Mouse (Mus musculus) kidney, adult 2 months (tissue): Measurements from ENCODE around the gene Gm3727. TPM values are rescaled to one million over a fixed set of nuclear protein-coding genes. Genes with fewer than 3 reads are reported as not detected.
A peak's percentile ranks its signal among the peaks of the same experiment; 100 is the strongest.
"Not testable (repeated sequence)": the region's sequence is repeated elsewhere in the genome, so short reads cannot be mapped to it uniquely, and the experiment has no call there.

Source experiments
- DNase-seq: peaks from one replicate; pipeline ENCODE4 v3.0.0; 2021
- H3K27ac ChIP-seq: fragments of 200-500 bp; 2 replicates; pipeline ENCODE4 v1.5.1; 2012; ENCODE audit warnings: low read depth, low read length, control low read depth, inconsistent platforms; ENCODE audit not compliant: insufficient read depth
- H3K27me3 ChIP-seq: fragments of 200-500 bp; replicated peaks from 2 replicates; pipeline ENCODE4 v1.6.1; 2012; ENCODE audit warnings: mild to moderate bottlenecking, moderate library complexity, low read length, inconsistent platforms; ENCODE audit not compliant: control insufficient read depth, insufficient read depth
- H3K36me3 ChIP-seq: fragments of 200-500 bp; 2 replicates; pipeline ENCODE4 v1.6.1; 2012; ENCODE audit warnings: mild to moderate bottlenecking, moderate library complexity, low read length, inconsistent platforms; ENCODE audit not compliant: control insufficient read depth, insufficient read depth
- H3K4me1 ChIP-seq: fragments of 200-500 bp; 2 replicates; pipeline ENCODE4 v1.6.1; 2011; ENCODE audit warnings: low read length; ENCODE audit not compliant: control insufficient read depth, insufficient read depth
- H3K4me3 ChIP-seq: fragments of 200-500 bp; 2 replicates; pipeline ENCODE4 v1.5.1; 2011; ENCODE audit warnings: mild to moderate bottlenecking, low read depth, low read length, control low read depth; ENCODE audit not compliant: insufficient read depth
- CTCF ChIP-seq: fragments of 200-500 bp; conservative IDR thresholded peaks from 2 replicates; pipeline ENCODE4 v1.5.1; 2011; ENCODE audit warnings: low read depth, mild to moderate bottlenecking, control low read depth, low read length, moderate library complexity, mixed read lengths; ENCODE audit not compliant: insufficient read depth, insufficient read length
- WGBS: fragments of 180-500 bp; shearing (Covaris S2); methylation state at CpG from one replicate; pipeline ENCODE4 v1.1.7; 2018; 5-methylcytosine and 5-hydroxymethylcytosine counted together
- polyA plus RNA-seq: library from polyadenylated mRNA; depleted of rRNA; stranded (reverse); fragments of >200 nt; gene quantifications from 2 replicates; pipeline ENCODE4 v1.2.3, GENCODE M21; 2012; rRNA removed

Gm3727 gene
- not detected in 2 replicates for polyA plus RNA-seq

DNA sequence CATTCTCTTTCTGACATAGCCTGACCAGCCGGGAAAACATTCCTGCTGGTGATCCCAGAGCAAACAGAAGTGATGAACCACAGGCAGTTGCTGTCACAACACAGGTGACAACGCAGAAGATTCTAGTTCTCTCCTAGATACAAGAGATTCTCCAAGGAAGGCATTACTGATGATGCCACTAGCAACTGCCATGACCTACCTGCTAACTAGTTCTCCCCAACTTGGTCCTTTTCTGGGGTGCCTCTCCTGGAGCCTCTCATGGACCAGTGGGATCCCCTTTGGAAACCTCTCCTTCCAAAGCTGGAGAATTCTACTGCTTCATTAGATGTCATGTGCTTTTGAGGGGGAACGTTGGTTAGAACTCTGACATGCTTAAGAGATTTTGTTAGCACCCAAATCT is at the start of gene Gm3727:
Gene Gm3727 (minus strand): TSS at position 101 of the 400 bp plus-strand sequence.
- not testable (repeated sequence) for H3K4me3 ChIP-seq, H3K27me3 ChIP-seq, H3K36me3 ChIP-seq, DNase-seq, H3K4me1 ChIP-seq, H3K27ac ChIP-seq
- 73% methylated on average over 3 of the region's 3 CpGs for WGBS

DNA sequence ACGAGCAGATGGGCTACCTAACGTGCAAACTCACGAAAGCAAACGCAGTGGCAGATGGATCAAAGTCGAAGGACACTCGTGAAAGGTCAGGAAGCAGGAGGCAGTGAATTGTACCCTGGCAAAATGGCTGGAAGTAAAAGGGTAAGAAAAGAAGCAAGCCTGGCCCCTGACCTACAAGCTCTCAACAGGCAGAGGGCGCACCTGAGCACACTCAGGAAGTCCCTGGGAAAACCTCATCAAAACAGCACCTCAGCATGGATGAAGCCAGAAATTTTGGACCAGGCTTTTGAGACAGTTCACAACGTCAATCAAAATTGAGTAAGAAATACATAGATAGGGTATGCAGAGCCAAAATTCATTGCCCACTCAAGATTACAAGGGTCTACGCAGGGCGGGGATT is 21.0 kb downstream of the Gm3727 start:
- DNase-seq = peak; percentile 3
- H3K4me3 ChIP-seq = not testable (repeated sequence)
- WGBS = 5% methylated on average over 8 of the region's 10 CpGs

More for the DNA sequence above, 21.0 kb downstream of the Gm3727 start:
- peak; percentile 40; the same call in 1 of the 2 replicates for TF ChIP-seq CTCF
- H3K27me3 ChIP-seq, H3K4me1 ChIP-seq, H3K27ac ChIP-seq, H3K36me3 ChIP-seq: not testable (repeated sequence)

Other genes with a start within 250 kb of the Gm3727 start
- not detected in 2 replicates for gene Gm10406, start 237.3 kb downstream of the Gm3727 start, polyA plus RNA-seq
- gene Gm3685, start 219.7 kb downstream of the Gm3727 start, polyA plus RNA-seq = not detected in 2 replicates
- gene Gm3696, start 164.1 kb downstream of the Gm3727 start, polyA plus RNA-seq = not detected in 2 replicates
- not detected in 2 replicates for gene Gm6676, start 139.3 kb downstream of the Gm3727 start, polyA plus RNA-seq
- 0.14 TPM in 1 of 2 replicates, not detected in the other for gene Gm3512, start 90.2 kb downstream of the Gm3727 start, polyA plus RNA-seq
- gene Gm16434, start 70.2 kb downstream of the Gm3727 start, polyA plus RNA-seq = not detected in 2 replicates
- gene Gm3739, start 50.3 kb upstream of the Gm3727 start, polyA plus RNA-seq = not detected in 2 replicates
- not detected in 2 replicates for gene Gm5797, start 67.7 kb upstream of the Gm3727 start, polyA plus RNA-seq
- gene Gm8374, start 100.4 kb upstream of the Gm3727 start, polyA plus RNA-seq = not detected in 2 replicates
- gene Gm3755, start 186.2 kb upstream of the Gm3727 start, polyA plus RNA-seq = not detected in 2 replicates
- not detected in 2 replicates for gene Gm3752, start 219.0 kb upstream of the Gm3727 start, polyA plus RNA-seq